Mouse (Mus musculus) liver (tissue): ENCODE results near the gene Selenoh.

Source experiments
- DNase-seq: peaks from one replicate; pipeline ENCODE4 v3.0.0-alpha.2; 2020; ENCODE audit warnings: mixed read lengths

Selenoh gene

GRCm38 (mm10) chr2:84626366-84626975 is 44.1 kb downstream of the Selenoh start:
- DNase-seq, result no peak

- DNase-seq, result no peak
These were observed 46.4 kb downstream of the Selenoh start for GRCm38 (mm10) chr2:84624201-84624600.

- no peak for DNase-seq
These were observed 47.0 kb downstream of the Selenoh start for GRCm38 (mm10) chr2:84623428-84624119.

- no peak for DNase-seq
These were observed 47.9 kb downstream of the Selenoh start for GRCm38 (mm10) chr2:84622668-84623067.

GRCm38 (mm10) chr2:84619646-84620340 is 50.8 kb downstream of the Selenoh start:
- no peak for DNase-seq
